Mouse (Mus musculus): Measurements from ENCODE around the gene Coa4. TPM values are rescaled to one million over a fixed set of nuclear protein-coding genes. Genes with fewer than 3 reads are reported as not detected.

The Coa4 gene
- total and polyA plus RNA-seq, 3 experiments, result 8.1 to 13.8 TPM; not detected in 1

- Histone ChIP-seq H3K4me3 (ENCODE audit: control insufficient read depth in 1 of 2, insufficient read depth in 1 of 2, low read depth in 2 of 2, low read length in 2 of 2) (no peak overlapping the region), H3K36me3 (ENCODE audit: control insufficient read depth in 1 of 2, insufficient read depth in 2 of 2, low read length in 2 of 2) (peaks cover 0 to 8% of the 10 kb centered on the region in 2 experiments; a peak in 3 of 4 replicates), H3K79me2 (ENCODE audit: control insufficient read depth, insufficient read depth, low read length, poor library complexity) (peaks cover 33% of the 10 kb centered on the region), H3K9ac (ENCODE audit: control insufficient read depth, low read depth, low read length, poor library complexity, severe bottlenecking) (no peak overlapping the region), H3K9me3 (replicated peaks; ENCODE audit: insufficient read depth, low read length) (no peaks in the 10 kb centered on the region), H3K27ac (ENCODE audit: control insufficient read depth, low read depth, low read length) (no peak overlapping the region), H3K4me1 (ENCODE audit: control insufficient read depth in 1 of 2, insufficient read depth in 2 of 2, low read length in 2 of 2) (peaks cover 3 to 19% of the 10 kb centered on the region in 2 experiments; a peak in 3 of 4 replicates), H3K27me3 (ENCODE audit: control insufficient read depth in 1 of 2, insufficient read depth in 2 of 2, low read length in 2 of 2) (no peaks in the 10 kb centered on the region)
- no peak for DNase-seq (ENCODE audit: low read depth, low spot score)
- TF ChIP-seq MAFK (IDR thresholded peaks at IDR 0.05; ENCODE audit: borderline replicate concordance, low read depth, low read length) (no peak), CTCF (IDR thresholded peaks at IDR 0.05 in 2 of 3, conservative IDR thresholded peaks at IDR 0.05 in 1 of 3; ENCODE audit: control insufficient read depth in 1 of 3, insufficient read depth in 1 of 3, low read depth in 2 of 3, low read length in 3 of 3, poor library complexity in 1 of 3, severe bottlenecking in 1 of 3) (no peak), EP300 (IDR thresholded peaks at IDR 0.05; ENCODE audit: low read depth in 1 of 2, low read length in 2 of 2) (no peak), SMC3 (IDR thresholded peaks at IDR 0.05; ENCODE audit: low read depth, low read length) (no peak), GATA1 (IDR thresholded peaks at IDR 0.05; ENCODE audit: low read depth, low read length) (no peak), ZNF384 (IDR thresholded peaks at IDR 0.05; ENCODE audit: low read depth, low read length) (no peak), UBTF (IDR thresholded peaks at IDR 0.05; ENCODE audit: borderline replicate concordance, insufficient read depth, low read depth, low read length) (no peak)
These were observed 38.9 kb upstream of the Coa4 start for GRCm38 (mm10) chr7:100497982-100498381.

GRCm38 (mm10) chr7:100499465-100499864 is 37.4 kb upstream of the Coa4 start:
- peaks cover 0 to 8% of the 10 kb centered on the region in 2 experiments; a peak in 3 of 4 replicates for H3K36me3 ChIP-seq (ENCODE audit: control insufficient read depth in 1 of 2, insufficient read depth in 2 of 2, low read length in 2 of 2)
- no peaks in the 10 kb centered on the region for H3K27me3 ChIP-seq (ENCODE audit: control insufficient read depth in 1 of 2, insufficient read depth in 2 of 2, low read length in 2 of 2)
- peaks cover 3 to 19% of the 10 kb centered on the region in 2 experiments; a peak in 3 of 4 replicates for H3K4me1 ChIP-seq (ENCODE audit: control insufficient read depth in 1 of 2, insufficient read depth in 2 of 2, low read length in 2 of 2)
- DNase-seq (ENCODE audit: low read depth, low spot score), result no peak
- no peak overlapping the region for H3K9ac ChIP-seq (ENCODE audit: control insufficient read depth, low read depth, low read length, poor library complexity, severe bottlenecking)
- H3K27ac ChIP-seq (ENCODE audit: control insufficient read depth, low read depth, low read length), result no peak overlapping the region
- H3K9me3 ChIP-seq (replicated peaks; ENCODE audit: insufficient read depth, low read length), result no peaks in the 10 kb centered on the region
- TF ChIP-seq ZKSCAN1 (IDR thresholded peaks at IDR 0.05; ENCODE audit: low read depth, low read length) (no peak), TBP (IDR thresholded peaks at IDR 0.05; ENCODE audit: low read depth, low read length) (no peak), KAT2A (conservative IDR thresholded peaks at IDR 0.05; ENCODE audit: low read depth, low read length) (no peak), NELFE (IDR thresholded peaks at IDR 0.05; ENCODE audit: low read depth, low read length) (no peak), JUND (IDR thresholded peaks at IDR 0.05; ENCODE audit: low read depth, low read length) (no peak), CHD2 (IDR thresholded peaks at IDR 0.05; ENCODE audit: low read length) (no peak), HCFC1 (IDR thresholded peaks at IDR 0.05; ENCODE audit: low read depth, low read length) (no peak), MAX (IDR thresholded peaks at IDR 0.05; ENCODE audit: low read length) (no peak), GABPA (IDR thresholded peaks at IDR 0.05; ENCODE audit: low read depth, low read length) (no peak), CHD1 (IDR thresholded peaks at IDR 0.05; ENCODE audit: low read depth, low read length) (no peak), GATA1 (IDR thresholded peaks at IDR 0.05; ENCODE audit: low read depth, low read length) (no peak), ZNF384 (IDR thresholded peaks at IDR 0.05; ENCODE audit: low read depth, low read length) (no peak), USF1 (IDR thresholded peaks at IDR 0.05; ENCODE audit: low read depth, low read length) (no peak)
- H3K79me2 ChIP-seq (ENCODE audit: control insufficient read depth, insufficient read depth, low read length, poor library complexity), result peaks cover 20% of the 10 kb centered on the region
- no peak overlapping the region for H3K4me3 ChIP-seq (ENCODE audit: control insufficient read depth in 1 of 2, insufficient read depth in 1 of 2, low read depth in 2 of 2, low read length in 2 of 2)
